18 mouse cellular contexts compared by ENCODE assay signal in the genomic region with DNA sequence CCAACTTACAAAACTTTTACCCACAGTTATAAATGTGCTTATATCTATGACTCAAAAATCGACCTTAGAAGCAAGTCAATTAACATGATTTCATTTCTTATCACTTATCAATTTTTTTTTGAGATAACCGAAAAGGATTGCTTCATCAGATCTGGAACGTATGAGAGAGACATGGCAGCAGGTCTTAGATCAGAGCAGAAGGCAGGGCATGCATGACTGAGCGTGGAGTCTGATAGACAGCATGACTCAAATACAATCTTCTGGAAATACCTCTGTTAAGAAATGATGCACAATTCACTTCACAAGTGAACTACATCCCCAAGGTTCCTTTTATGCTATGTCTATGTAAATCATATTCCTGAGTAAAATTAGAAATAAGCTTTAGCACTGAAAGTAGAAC.
DNase-seq lines count a peak whose midpoint lies in the region; TF ChIP-seq lines count a peak whose summit lies in the region.
"Had no signal": no experiment of that assay in that cellular context is flagged by ENCODE, and none has a peak within 500 bp of the region (broad histone marks: within the 10 kb centered on the region; RNA-seq: fewer than 3 reads in every experiment).

No protein-coding gene starts in this region.

- TF ChIP-seq EP300 in CH12.LX (IDR thresholded peaks at IDR 0.05; ENCODE audit: low read length): no peak

- in situ Hi-C loops in CH12.LX (cut with MboI; ENCODE audit: low pct_ligation_motif_present, low pct_unique_long_range_greater_than_20kb, low sequenced_read_pairs): no loop called here

- no peaks in the 10 kb centered on the region for H3K79me2 ChIP-seq in CH12.LX (replicated peaks; ENCODE audit: control insufficient read depth, extremely low read depth, insufficient read depth, poor library complexity, severe bottlenecking)

- H3K36me3 ChIP-seq in CH12.LX (replicated peaks in 1 of 2; ENCODE audit: control insufficient read depth in 1 of 2, insufficient read depth in 1 of 2, low read length in 1 of 2): no peaks in the 10 kb centered on the region
- H3K36me3 ChIP-seq: embryonic facial prominence, embryonic 10.5 days; embryonic facial prominence, embryonic 12.5 days; forebrain, embryonic 15.5 days had no signal

- H3K27me3 ChIP-seq in CH12.LX (replicated peaks): no peaks in the 10 kb centered on the region
- H3K27me3 ChIP-seq: embryonic facial prominence, embryonic 12.5 days; forebrain, embryonic 13.5 days; forebrain, embryonic 15.5 days had no signal

- 0 out of 4 replicates have a peak, but pooled peaks cover 0 to 2% of the 10 kb centered on the region in 2 experiments for H3K4me1 ChIP-seq in CH12.LX (ENCODE audit: control insufficient read depth in 1 of 2, insufficient read depth in 2 of 2)
- H3K4me1 ChIP-seq: embryonic facial prominence, embryonic 10.5 days; embryonic facial prominence, embryonic 12.5 days; forebrain, embryonic 13.5 days; forebrain, embryonic 15.5 days had no signal

- dilution Hi-C loops in CH12.LX (cut with MboI; ENCODE audit: extremely low pct_ligation_motif_present, extremely low pct_unique_long_range_greater_than_20kb, low sequenced_read_pairs): no loop called here

- no peak overlapping the region for H3K4me3 ChIP-seq in CH12.LX (replicated peaks in 1 of 3; ENCODE audit: low read depth in 2 of 3, low read length in 2 of 3, poor library complexity in 1 of 3)
- H3K4me3 ChIP-seq: embryonic facial prominence, embryonic 10.5 days; embryonic facial prominence, embryonic 12.5 days; forebrain, embryonic 13.5 days; forebrain, embryonic 15.5 days had no signal

- TF ChIP-seq POLR2A in CH12.LX (IDR thresholded peaks at IDR 0.05; ENCODE audit: low read depth, low read length): no peak

- DNase-seq in cerebellum, postnatal 10 days: peak; percentile 63 to 66
- DNase-seq in cerebellum, postnatal 4 days (ENCODE audit: low spot score in 2 of 2): no peak
- peak; percentile 8 for DNase-seq in left cerebral cortex, postnatal 4 days
- no peak for DNase-seq in left cerebral cortex, adult 9 months (ENCODE audit: low spot score in 2 of 2)
- peak; percentile 3 for DNase-seq in CH12.LX (ENCODE audit: extremely low read depth)
- no peak for DNase-seq in retina, embryonic 14.5 days (ENCODE audit: low spot score)
- DNase-seq: adrenal gland, adult 2 months; adrenal gland, postnatal 10 days; adrenal gland, postnatal 25 days; B cell, adult 2 months; cerebellum, adult 11-12 months; cerebellum, adult 9-11 months; cerebellum, postnatal 36 days; forebrain, postnatal 0 days had no signal

- TF ChIP-seq CTCF in CH12.LX (conservative IDR thresholded peaks at IDR 0.05 in 1 of 2, IDR thresholded peaks at IDR 0.05 in 1 of 2; ENCODE audit: low read depth in 2 of 2, low read length in 2 of 2): no peak

- H3K9ac ChIP-seq in CH12.LX (ENCODE audit: insufficient read depth, low read depth): no peak overlapping the region
- H3K9ac ChIP-seq: embryonic facial prominence, embryonic 12.5 days; forebrain, embryonic 13.5 days; forebrain, embryonic 15.5 days; forebrain, postnatal 0 days had no signal

- H3K27ac ChIP-seq in CH12.LX (ENCODE audit: insufficient read depth, low read depth): no peak overlapping the region
- H3K27ac ChIP-seq: embryonic facial prominence, embryonic 10.5 days; embryonic facial prominence, embryonic 12.5 days; forebrain, embryonic 13.5 days; forebrain, embryonic 15.5 days had no signal

- no peak for TF ChIP-seq RAD21 in CH12.LX (IDR thresholded peaks at IDR 0.05; ENCODE audit: low read depth, low read length)

- H3K9me3 ChIP-seq in CH12.LX (replicated peaks; ENCODE audit: low read length): no peaks in the 10 kb centered on the region
- H3K9me3 ChIP-seq: embryonic facial prominence, embryonic 10.5 days; embryonic facial prominence, embryonic 12.5 days; forebrain, embryonic 13.5 days; forebrain, embryonic 15.5 days had no signal

- intact Hi-C loops in left cerebral cortex, postnatal 4 days (cut with DNase I): no loop called here

- no peak overlapping the region for H3K4me2 ChIP-seq in CH12.LX (ENCODE audit: insufficient read depth, low read depth, poor library complexity, severe bottlenecking)
- H3K4me2 ChIP-seq: embryonic facial prominence, embryonic 12.5 days; forebrain, embryonic 13.5 days; forebrain, embryonic 15.5 days had no signal

TF ChIP-seq in CH12.LX, 34 proteins besides CTCF, POLR2A, EP300 and RAD21:
- no peak for TF ChIP-seq ETS1 (conservative IDR thresholded peaks at IDR 0.05; ENCODE audit: low read depth, low read length)
- TF ChIP-seq ZMIZ1 (IDR thresholded peaks at IDR 0.05; ENCODE audit: low read depth, low read length): no peak
- TF ChIP-seq TBP (conservative IDR thresholded peaks at IDR 0.05; ENCODE audit: low read depth, low read length): no peak
- no peak for TF ChIP-seq RCOR1 (conservative IDR thresholded peaks at IDR 0.05; ENCODE audit: low read depth, low read length)
- no peak for TF ChIP-seq JUND (conservative IDR thresholded peaks at IDR 0.05; ENCODE audit: low read depth, low read length)
- no peak for TF ChIP-seq MXI1 (IDR thresholded peaks at IDR 0.05; ENCODE audit: low read depth, low read length)
- TF ChIP-seq TCF12 (IDR thresholded peaks at IDR 0.05; ENCODE audit: low read depth, low read length): no peak
- no peak for TF ChIP-seq CHD1 (IDR thresholded peaks at IDR 0.05; ENCODE audit: low read depth, low read length)
- no peak for TF ChIP-seq SMC3 (IDR thresholded peaks at IDR 0.05; ENCODE audit: low read depth, low read length)
- no peak for TF ChIP-seq CHD2 (IDR thresholded peaks at IDR 0.05; ENCODE audit: low read length)
- no peak for TF ChIP-seq MAFK (IDR thresholded peaks at IDR 0.05; ENCODE audit: insufficient replicate concordance, low read length)
- TF ChIP-seq SIN3A (IDR thresholded peaks at IDR 0.05; ENCODE audit: low read length): no peak
- TF ChIP-seq E2F4 (IDR thresholded peaks at IDR 0.05; ENCODE audit: insufficient replicate concordance, low read depth, low read length): no peak
- no peak for TF ChIP-seq PAX5 (IDR thresholded peaks at IDR 0.05; ENCODE audit: low read length)
- no peak for TF ChIP-seq MEF2A (IDR thresholded peaks at IDR 0.05; ENCODE audit: borderline replicate concordance, low read depth, low read length)
- TF ChIP-seq IRF4 (IDR thresholded peaks at IDR 0.05; ENCODE audit: low read depth, low read length): no peak
- no peak for TF ChIP-seq USF2 (conservative IDR thresholded peaks at IDR 0.05; ENCODE audit: low read depth, low read length)
- TF ChIP-seq MYC (IDR thresholded peaks at IDR 0.05; ENCODE audit: low read depth, low read length): no peak

Comparison
In these comparisons a context has a peak if more than half of its experiments do, and no peak if none do; other contexts are left out.
1. DNase-seq: peak in cerebellum, postnatal 10 days (2 of 2), left cerebral cortex, postnatal 4 days (single experiment) and CH12.LX (single experiment); none in cerebellum, postnatal 4 days (0 of 2), left cerebral cortex, adult 9 months (0 of 2) and retina, embryonic 14.5 days (single experiment).